Mouse (Mus musculus): ENCODE data around the gene Ttc28.

DNA sequence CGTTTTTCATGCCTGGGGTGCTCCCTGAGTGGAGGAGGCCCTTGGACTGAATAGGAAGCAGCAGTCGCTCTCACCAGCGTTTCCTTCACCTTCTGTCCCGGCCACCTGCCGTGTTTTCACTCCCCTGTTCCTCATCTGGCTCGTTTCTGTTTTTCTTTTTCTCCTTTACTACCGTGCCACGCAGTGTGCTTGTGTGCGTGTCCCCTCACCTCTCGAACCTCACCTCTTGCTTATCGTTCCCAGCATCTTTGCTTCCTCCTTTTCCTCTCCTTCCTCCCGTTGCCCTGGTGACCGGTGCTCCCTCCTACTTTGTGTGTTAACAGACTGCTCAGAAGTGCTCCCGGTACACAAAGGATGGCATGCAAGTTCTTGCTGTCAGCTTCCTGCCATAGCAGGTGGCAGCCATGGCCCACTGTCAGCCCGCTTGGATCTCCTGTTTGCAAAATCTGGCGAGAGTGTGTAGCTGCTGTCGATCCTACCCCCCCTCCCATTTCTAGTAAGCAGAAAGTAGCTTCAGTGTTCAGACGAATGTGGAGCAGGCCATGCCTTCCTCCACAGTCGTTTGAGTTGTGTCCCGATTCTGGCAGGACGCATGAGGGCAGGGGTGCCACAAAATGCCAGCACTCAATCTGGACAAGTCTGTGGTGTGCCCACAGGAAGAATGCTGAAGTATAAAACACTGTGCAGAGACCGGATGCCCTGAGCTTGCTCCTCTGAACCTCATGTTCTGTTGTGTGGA lies 179.0 kb downstream of the Ttc28 start:
- no peak for TF ChIP-seq CTCF (IDR thresholded peaks at IDR 0.05; ENCODE audit: insufficient read depth, low read length)
- no peak for TF ChIP-seq POLR2A (IDR thresholded peaks at IDR 0.05; ENCODE audit: borderline replicate concordance, extremely low read depth, low read depth, low read length)
